Mouse (Mus musculus): ENCODE data around the gene Sufu. TPM values are rescaled to one million over a fixed set of nuclear protein-coding genes. Genes with fewer than 3 reads are reported as not detected.
A peak's percentile ranks its signal among the peaks of the same experiment; 100 is the strongest.

Sufu gene
- total and polyA plus RNA-seq, 3 experiments, result 8.7 to 11.0 (median 10.6) TPM

- Histone ChIP-seq H3K4me1 (ENCODE audit: control insufficient read depth, insufficient read depth, low read length) (peaks cover 56% of the 10 kb centered on the region), H3K79me2 (replicated peaks; ENCODE audit: control insufficient read depth, insufficient read depth, low read length) (peaks cover 17% of the 10 kb centered on the region), H3K27ac (peak overlapping the region; percentile 99), H3K4me3 (no peak overlapping the region), H3K27me3 (ENCODE audit: control insufficient read depth, insufficient read depth, low read length) (no peaks in the 10 kb centered on the region), H3K9ac (ENCODE audit: low read depth, low read length) (peak overlapping the region; percentile 9; the same call in 1 of the 2 replicates), H3K36me3 (ENCODE audit: control insufficient read depth, insufficient read depth, low read length) (peaks cover 54% of the 10 kb centered on the region)
- intact Hi-C loops (cut with DNase I), result no loop called here
- no peak for DNase-seq
- 58% methylated on average over 8 of the region's 8 CpGs for WGBS
- TF ChIP-seq POLR2A (IDR thresholded peaks at IDR 0.05; ENCODE audit: insufficient read depth, low read depth, low read length) (no peak), EP300 (IDR thresholded peaks at IDR 0.05; ENCODE audit: insufficient read depth, low read depth, low read length) (no peak), CTCF (IDR thresholded peaks at IDR 0.05) (no peak)
Observed at GRCm38 (mm10) chr19:46507181-46507581, 110.5 kb downstream of the Sufu start.

GRCm38 (mm10) chr19:46507806-46508205, 111.1 kb downstream of the Sufu start:
- 18% methylated on average over 1 of the region's 1 CpGs for WGBS
- TF ChIP-seq CTCF (IDR thresholded peaks at IDR 0.05), result no peak
- no peak for TF ChIP-seq POLR2A (IDR thresholded peaks at IDR 0.05; ENCODE audit: insufficient read depth, low read depth, low read length)
- no peak for TF ChIP-seq EP300 (IDR thresholded peaks at IDR 0.05; ENCODE audit: insufficient read depth, low read depth, low read length)
- Histone ChIP-seq H3K79me2 (replicated peaks; ENCODE audit: control insufficient read depth, insufficient read depth, low read length) (peaks cover 18% of the 10 kb centered on the region), H3K4me1 (ENCODE audit: control insufficient read depth, insufficient read depth, low read length) (peaks cover 56% of the 10 kb centered on the region), H3K9ac (ENCODE audit: low read depth, low read length) (no peak overlapping the region), H3K27me3 (ENCODE audit: control insufficient read depth, insufficient read depth, low read length) (no peaks in the 10 kb centered on the region), H3K36me3 (ENCODE audit: control insufficient read depth, insufficient read depth, low read length) (peaks cover 59% of the 10 kb centered on the region), H3K27ac (peak overlapping the region; percentile 99; the same call in 1 of the 2 replicates), H3K4me3 (no peak overlapping the region)
- intact Hi-C loops (cut with DNase I), result no loop called here
- DNase-seq, result no peak

GRCm38 (mm10) chr19:46508738-46509137, 112.0 kb downstream of the Sufu start:
- Histone ChIP-seq H3K4me1 (ENCODE audit: control insufficient read depth, insufficient read depth, low read length) (peaks cover 56% of the 10 kb centered on the region), H3K27me3 (ENCODE audit: control insufficient read depth, insufficient read depth, low read length) (no peaks in the 10 kb centered on the region), H3K36me3 (ENCODE audit: control insufficient read depth, insufficient read depth, low read length) (peaks cover 59% of the 10 kb centered on the region), H3K4me3 (no peak overlapping the region), H3K27ac (peak overlapping the region; percentile 18; the same call in 1 of the 2 replicates), H3K9ac (ENCODE audit: low read depth, low read length) (0 out of 2 replicates have a peak overlapping the region, but pooled peaks have one; percentile 4), H3K79me2 (replicated peaks; ENCODE audit: control insufficient read depth, insufficient read depth, low read length) (peaks cover 19% of the 10 kb centered on the region)
- 53% methylated on average over 3 of the region's 3 CpGs for WGBS
- DNase-seq, result no peak
- TF ChIP-seq POLR2A (IDR thresholded peaks at IDR 0.05; ENCODE audit: insufficient read depth, low read depth, low read length) (no peak), CTCF (IDR thresholded peaks at IDR 0.05) (no peak), EP300 (IDR thresholded peaks at IDR 0.05; ENCODE audit: insufficient read depth, low read depth, low read length) (no peak)
- intact Hi-C loops (cut with DNase I), result no loop called here

GRCm38 (mm10) chr19:46509202-46509601, 112.5 kb downstream of the Sufu start:
- no peaks in the 10 kb centered on the region for H3K27me3 ChIP-seq (ENCODE audit: control insufficient read depth, insufficient read depth, low read length)
- peaks cover 19% of the 10 kb centered on the region for H3K79me2 ChIP-seq (replicated peaks; ENCODE audit: control insufficient read depth, insufficient read depth, low read length)
- H3K4me3 ChIP-seq, result no peak overlapping the region
- no peak for DNase-seq
- TF ChIP-seq EP300 (IDR thresholded peaks at IDR 0.05; ENCODE audit: insufficient read depth, low read depth, low read length) (no peak), CTCF (IDR thresholded peaks at IDR 0.05) (no peak), POLR2A (IDR thresholded peaks at IDR 0.05; ENCODE audit: insufficient read depth, low read depth, low read length) (no peak)
- intact Hi-C loops (cut with DNase I), result no loop called here
- H3K9ac ChIP-seq (ENCODE audit: low read depth, low read length), result no peak overlapping the region
- 43% methylated on average over 3 of the region's 3 CpGs for WGBS
- peaks cover 59% of the 10 kb centered on the region for H3K36me3 ChIP-seq (ENCODE audit: control insufficient read depth, insufficient read depth, low read length)
- peak overlapping the region; percentile 18; the same call in 1 of the 2 replicates for H3K27ac ChIP-seq
- peaks cover 56% of the 10 kb centered on the region for H3K4me1 ChIP-seq (ENCODE audit: control insufficient read depth, insufficient read depth, low read length)

- Histone ChIP-seq H3K79me2 (replicated peaks; ENCODE audit: control insufficient read depth, insufficient read depth, low read length) (peaks cover 19% of the 10 kb centered on the region), H3K4me1 (ENCODE audit: control insufficient read depth, insufficient read depth, low read length) (peaks cover 55% of the 10 kb centered on the region), H3K27ac (peak overlapping the region; percentile 44), H3K36me3 (ENCODE audit: control insufficient read depth, insufficient read depth, low read length) (peaks cover 57% of the 10 kb centered on the region), H3K27me3 (ENCODE audit: control insufficient read depth, insufficient read depth, low read length) (no peaks in the 10 kb centered on the region), H3K4me3 (no peak overlapping the region), H3K9ac (ENCODE audit: low read depth, low read length) (no peak overlapping the region)
- intact Hi-C loops (cut with DNase I), result no loop called here
- TF ChIP-seq CTCF (IDR thresholded peaks at IDR 0.05) (no peak), EP300 (IDR thresholded peaks at IDR 0.05; ENCODE audit: insufficient read depth, low read depth, low read length) (no peak), POLR2A (IDR thresholded peaks at IDR 0.05; ENCODE audit: insufficient read depth, low read depth, low read length) (no peak)
- DNase-seq, result no peak
- WGBS, result 51% methylated on average over 4 of the region's 4 CpGs
Observed at GRCm38 (mm10) chr19:46509736-46510135, 113.0 kb downstream of the Sufu start.

GRCm38 (mm10) chr19:46510401-46510800, 113.7 kb downstream of the Sufu start:
- H3K4me3 ChIP-seq, result no peak overlapping the region
- no peak for DNase-seq
- H3K79me2 ChIP-seq (replicated peaks; ENCODE audit: control insufficient read depth, insufficient read depth, low read length), result peaks cover 19% of the 10 kb centered on the region
- intact Hi-C loops (cut with DNase I), result no loop called here
- H3K4me1 ChIP-seq (ENCODE audit: control insufficient read depth, insufficient read depth, low read length), result peaks cover 49% of the 10 kb centered on the region
- H3K9ac ChIP-seq (ENCODE audit: low read depth, low read length), result no peak overlapping the region
- TF ChIP-seq CTCF (IDR thresholded peaks at IDR 0.05) (no peak), EP300 (IDR thresholded peaks at IDR 0.05; ENCODE audit: insufficient read depth, low read depth, low read length) (no peak), POLR2A (IDR thresholded peaks at IDR 0.05; ENCODE audit: insufficient read depth, low read depth, low read length) (no peak)
- WGBS, result 11% methylated on average over 5 of the region's 5 CpGs
- H3K27ac ChIP-seq, result peak overlapping the region; percentile 44
- no peaks in the 10 kb centered on the region for H3K27me3 ChIP-seq (ENCODE audit: control insufficient read depth, insufficient read depth, low read length)
- peaks cover 52% of the 10 kb centered on the region for H3K36me3 ChIP-seq (ENCODE audit: control insufficient read depth, insufficient read depth, low read length)

Measured in heart, adult 2 months (tissue).